Mouse (Mus musculus): ENCODE results near the gene Trim71. TPM values are rescaled to one million over a fixed set of nuclear protein-coding genes. Genes with fewer than 3 reads are reported as not detected.

The Trim71 gene
- polyA plus RNA-seq (2014; fragmentation: Illumina TruSeq; extraction: RNeasy Lipid Tissue Mini Kit (QIAGEN cat#74804); ENCODE audit: low read depth, low replicate concordance): not detected

GRCm38 (mm10) chr9:114563761-114564606 lies at the start of gene Trim71:
TSS of gene Trim71 (minus strand) at chr9:114564369.

GRCm38 (mm10) chr9:114515364-114515763 lies 48.8 kb downstream of the Trim71 start, which contains the start of gene C130032M10Rik:
TSS of gene C130032M10Rik (plus strand) at chr9:114515697.

GRCm38 (mm10) chr9:114504816-114505215 lies 59.4 kb downstream of the Trim71 start, which contains the start of gene Ccr4:
TSS of gene Ccr4 (minus strand) at chr9:114504916.

Other genes starting within 250 kb of the Trim71 start
- not detected for gene Bcl2a1c, start 234.2 kb downstream of the Trim71 start, polyA plus RNA-seq (2014; fragmentation: Illumina TruSeq; extraction: RNeasy Lipid Tissue Mini Kit (QIAGEN cat#74804); ENCODE audit: low read depth, low replicate concordance)
- 11.4 TPM for gene Crtap, start 173.7 kb downstream of the Trim71 start, polyA plus RNA-seq (2014; fragmentation: Illumina TruSeq; extraction: RNeasy Lipid Tissue Mini Kit (QIAGEN cat#74804); ENCODE audit: low read depth, low replicate concordance)
- 17.9 TPM for gene Glb1, start 163.3 kb downstream of the Trim71 start, polyA plus RNA-seq (2014; fragmentation: Illumina TruSeq; extraction: RNeasy Lipid Tissue Mini Kit (QIAGEN cat#74804); ENCODE audit: low read depth, low replicate concordance)
- gene Tmppe, start 163.3 kb downstream of the Trim71 start, polyA plus RNA-seq (2014; fragmentation: Illumina TruSeq; extraction: RNeasy Lipid Tissue Mini Kit (QIAGEN cat#74804); ENCODE audit: low read depth, low replicate concordance): 1.8 TPM
- not detected for gene Ccr4, start 59.5 kb downstream of the Trim71 start, polyA plus RNA-seq (2014; fragmentation: Illumina TruSeq; extraction: RNeasy Lipid Tissue Mini Kit (QIAGEN cat#74804); ENCODE audit: low read depth, low replicate concordance)
- not detected for gene C130032M10Rik, start 48.7 kb downstream of the Trim71 start, polyA plus RNA-seq (2014; fragmentation: Illumina TruSeq; extraction: RNeasy Lipid Tissue Mini Kit (QIAGEN cat#74804); ENCODE audit: low read depth, low replicate concordance)
- 37.3 TPM for gene Cnot10, start 75.8 kb upstream of the Trim71 start, polyA plus RNA-seq (2014; fragmentation: Illumina TruSeq; extraction: RNeasy Lipid Tissue Mini Kit (QIAGEN cat#74804); ENCODE audit: low read depth, low replicate concordance)
- gene Dync1li1, start 124.4 kb upstream of the Trim71 start, polyA plus RNA-seq (2014; fragmentation: Illumina TruSeq; extraction: RNeasy Lipid Tissue Mini Kit (QIAGEN cat#74804); ENCODE audit: low read depth, low replicate concordance): 47.7 TPM
- gene Cmtm6, start 166.7 kb upstream of the Trim71 start, polyA plus RNA-seq (2014; fragmentation: Illumina TruSeq; extraction: RNeasy Lipid Tissue Mini Kit (QIAGEN cat#74804); ENCODE audit: low read depth, low replicate concordance): 141 TPM
- 3.1 TPM for gene Cmtm7, start 217.5 kb upstream of the Trim71 start, polyA plus RNA-seq (2014; fragmentation: Illumina TruSeq; extraction: RNeasy Lipid Tissue Mini Kit (QIAGEN cat#74804); ENCODE audit: low read depth, low replicate concordance)